Comparison of ENCODE assay signal across 8 mouse cellular contexts in the genomic region with DNA sequence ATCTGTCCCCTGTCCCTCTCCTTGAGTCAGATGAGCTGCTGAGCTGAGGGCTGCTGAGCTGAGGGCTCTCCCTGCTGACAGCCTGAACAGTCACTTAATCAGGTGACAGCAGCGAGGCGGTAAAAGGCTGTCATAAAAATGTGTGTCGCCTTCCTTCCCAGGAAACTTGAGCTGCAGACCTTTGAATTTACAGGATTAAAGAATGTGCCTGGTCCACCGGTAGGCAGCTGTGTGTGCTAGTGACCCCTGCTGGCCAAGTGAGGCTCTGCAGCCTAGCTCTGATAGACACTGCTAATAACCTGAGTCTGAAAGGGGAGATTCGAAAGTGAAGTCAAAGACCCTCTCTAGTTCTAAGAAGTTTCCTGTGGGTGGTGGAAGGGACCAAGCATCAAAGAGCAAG. TPM values are rescaled to one million over a fixed set of nuclear protein-coding genes. Genes with fewer than 3 reads are reported as not detected.
DNase-seq lines count a peak whose midpoint lies in the region; ATAC-seq and TF ChIP-seq lines count a peak whose summit lies in the region.

No protein-coding gene starts in this region.

- H3K4me1 ChIP-seq in lung, embryonic 14.5 days (ENCODE audit: insufficient read depth), result no peaks in the 10 kb centered on the region

- no peaks in the 10 kb centered on the region for H3K9me3 ChIP-seq in lung, embryonic 14.5 days (ENCODE audit: low read depth, low read length)

- no peaks in the 10 kb centered on the region for H3K36me3 ChIP-seq in lung, embryonic 14.5 days (ENCODE audit: insufficient read depth)

- peak; percentile 55 for ATAC-seq in granulocyte monocyte progenitor cell, adult 5-6 weeks (replicated peaks; ENCODE audit: poor library complexity, severe bottlenecking)
- ATAC-seq in lung, embryonic 14.5 days (ENCODE audit: insufficient read depth), result peak; percentile 44; the same call in 1 of the 2 replicates

- H3K27me3 ChIP-seq in lung, embryonic 14.5 days (ENCODE audit: insufficient read depth, low read length), result no peaks in the 10 kb centered on the region

- no peak overlapping the region for H3K4me3 ChIP-seq in lung, embryonic 14.5 days (ENCODE audit: low read depth, low read length)

- no peak overlapping the region for H3K27ac ChIP-seq in lung, embryonic 14.5 days (ENCODE audit: low read depth)

- 6% methylated on average over 5 of the region's 5 CpGs for WGBS in lung, embryonic 14.5 days

- DNase-seq in CD8-positive naive resting alpha-beta T cell, adult 2 months (ENCODE audit: low read depth in 2 of 2, low spot score in 2 of 2), result peak; percentile 15 to 36
- DNase-seq in adrenal gland, adult 8-10 months, result peak; percentile 31
- DNase-seq in embryo, embryonic 10.5 days (ENCODE audit: low spot score), result peak; percentile 87
- peak; percentile 84 to 85 for DNase-seq in kidney, postnatal 4 days
- peak; percentile 84 for DNase-seq in lung, embryonic 14.5 days
- peak; percentile 94 for DNase-seq in retina, embryonic 14.5 days (ENCODE audit: low spot score)
- DNase-seq in urinary bladder, adult 18-20 months (ENCODE audit: low spot score in 2 of 2), result peak; percentile 30 to 55

- peak; percentile 96 for TF ChIP-seq CTCF in lung, embryonic 14.5 days (IDR thresholded peaks at IDR 0.05; ENCODE audit: low read depth)

- no peak overlapping the region for H3K9ac ChIP-seq in lung, embryonic 14.5 days

- no peak overlapping the region for H3K4me2 ChIP-seq in lung, embryonic 14.5 days

RNA-seq across cellular contexts. Expression of a gene that starts 32.1 kb away (rescaled TPM):
- total RNA-seq in adrenal gland, adult 8-10 months (2022), result under 1 TPM; 0.17 to 0.38 (median 0.26) TPM
- total RNA-seq in granulocyte monocyte progenitor cell, adult 5-6 weeks (2014; fragmentation: Nextera tagmentation), result not detected in 2 replicates
- not detected in 2 replicates for total RNA-seq in granulocyte monocyte progenitor cell, adult 5-6 weeks (2017)
- polyA plus RNA-seq in lung, embryonic 14.5 days (2014; fragmentation: Nextera tagmentation; extraction: Ambion mirVana), result 0.46 TPM in 1 of 2 replicates, not detected in the other

Comparison
In these comparisons a context has a peak if more than half of its experiments do, and no peak if none do; other contexts are left out.
1. DNase-seq: peak in every context shown above with its lines; median percentile 94 in retina, embryonic 14.5 days; 87 in embryo, embryonic 10.5 days; 84 in kidney, postnatal 4 days; 84 in lung, embryonic 14.5 days; 42 in urinary bladder, adult 18-20 months; 31 in adrenal gland, adult 8-10 months; 26 in CD8-positive naive resting alpha-beta T cell, adult 2 months.